Mouse (Mus musculus) MEL (cell line): ENCODE data around the gene 4833439L19Rik. TPM values are rescaled to one million over a fixed set of nuclear protein-coding genes. Genes with fewer than 3 reads are reported as not detected.

ENCODE experiments used
- DNase-seq: peaks from one replicate; pipeline ENCODE4 v3.0.0; 2011; ENCODE audit warnings: low read depth, low spot score
- H3K27ac ChIP-seq: 2 replicates; pipeline ENCODE4 v1.5.1; 2012; ENCODE audit warnings: low read depth, mild to moderate bottlenecking, control low read depth, low read length, moderate library complexity; ENCODE audit not compliant: control insufficient read depth
- H3K27me3 ChIP-seq, 2 experiments: fragments of 150-350 bp in 1 of 2; sonication (generic) in 1 of 2; 2 replicates each; pipeline ENCODE4 v1.6.1; 2012; ENCODE audit warnings: low read length in 2 of 2, mild to moderate bottlenecking in 2 of 2, improper control_type of control experiment in 1 of 2, moderate library complexity in 1 of 2; ENCODE audit not compliant: insufficient read depth in 2 of 2, control insufficient read depth in 1 of 2
- H3K36me3 ChIP-seq, 2 experiments: 2 replicates each; pipeline ENCODE4 v1.6.1; 2012 to 2014; ENCODE audit warnings: low read length in 2 of 2, improper control_type of control experiment in 1 of 2, inconsistent platforms in 1 of 2, mild to moderate bottlenecking in 1 of 2; ENCODE audit not compliant: insufficient read depth in 2 of 2, control insufficient read depth in 1 of 2
- H3K4me1 ChIP-seq, 2 experiments: fragments of 150-350 bp in 1 of 2; sonication (generic) in 1 of 2; 2 replicates each; pipeline ENCODE4 v1.6.1; 2012; ENCODE audit warnings: low read length in 2 of 2, improper control_type of control experiment in 1 of 2, mild to moderate bottlenecking in 1 of 2; ENCODE audit not compliant: insufficient read depth in 2 of 2, control insufficient read depth in 1 of 2
- H3K4me3 ChIP-seq, 2 experiments: fragments of 150-350 bp in 1 of 2; sonication (generic) in 1 of 2; 2 replicates each; pipeline ENCODE4 v1.5.1; 2012; ENCODE audit warnings: low read depth in 2 of 2, low read length in 2 of 2, mild to moderate bottlenecking in 2 of 2, moderate library complexity in 2 of 2, control low read depth in 1 of 2, improper control_type of control experiment in 1 of 2; ENCODE audit not compliant: control insufficient read depth in 1 of 2, insufficient read depth in 1 of 2
- H3K79me2 ChIP-seq: 2 replicates; pipeline ENCODE4 v1.6.1; 2012; ENCODE audit warnings: mild to moderate bottlenecking, low read length, moderate library complexity; ENCODE audit not compliant: control insufficient read depth, poor library complexity, insufficient read depth
- H3K9ac ChIP-seq: 2 replicates; pipeline ENCODE4 v1.6.1; 2012; ENCODE audit warnings: low read depth, mild to moderate bottlenecking, control low read depth, low read length, moderate library complexity; ENCODE audit not compliant: control insufficient read depth, poor library complexity, severe bottlenecking
- H3K9me3 ChIP-seq: fragments of 150-350 bp; sonication (generic); replicated peaks from 2 replicates; pipeline ENCODE4 v1.6.1; 2012; ENCODE audit warnings: mild to moderate bottlenecking, low read length, improper control_type of control experiment, moderate library complexity; ENCODE audit not compliant: insufficient read depth
- CTCF ChIP-seq, 3 experiments: IDR thresholded peaks in 2 of 3; conservative IDR thresholded peaks in 1 of 3; 2 replicates each; pipeline ENCODE4 v1.5.1; 2011 to 2012; ENCODE audit warnings: low read length in 3 of 3, low read depth in 2 of 3, mild to moderate bottlenecking in 2 of 3, improper control_type of control experiment in 1 of 3, inconsistent platforms in 1 of 3, mixed read lengths in 1 of 3, moderate library complexity in 1 of 3; ENCODE audit not compliant: control insufficient read depth in 1 of 3, insufficient read depth in 1 of 3, poor library complexity in 1 of 3, severe bottlenecking in 1 of 3
- ELF1 ChIP-seq: IDR thresholded peaks from 2 replicates; pipeline ENCODE4 v1.6.1; 2014; ENCODE audit warnings: low read depth, mild to moderate bottlenecking, inconsistent platforms, low read length, improper control_type of control experiment, moderate library complexity
- GATA1 ChIP-seq: IDR thresholded peaks from 2 replicates; pipeline ENCODE4 v1.6.1; 2011; ENCODE audit warnings: low read depth, low read length, improper control_type of control experiment
- HCFC1 ChIP-seq: IDR thresholded peaks from 2 replicates; pipeline ENCODE4 v1.6.1; 2012; ENCODE audit warnings: low read depth, mild to moderate bottlenecking, inconsistent platforms, low read length, improper control_type of control experiment, moderate library complexity
- JUND ChIP-seq: IDR thresholded peaks from 2 replicates; pipeline ENCODE4 v1.6.1; 2011; ENCODE audit warnings: low read depth, mild to moderate bottlenecking, improper control_type of control experiment, low read length
- KAT2A ChIP-seq: conservative IDR thresholded peaks from 2 replicates; pipeline ENCODE4 v1.6.1; 2012; ENCODE audit warnings: low read depth, low read length, improper control_type of control experiment, inconsistent platforms
- MAX ChIP-seq: IDR thresholded peaks from 2 replicates; pipeline ENCODE4 v1.6.1; 2011; ENCODE audit warnings: low read length, improper control_type of control experiment
- MXI1 ChIP-seq: IDR thresholded peaks from 2 replicates; pipeline ENCODE4 v1.6.1; 2011; ENCODE audit warnings: mild to moderate bottlenecking, low read depth, low read length, improper control_type of control experiment
- MYB ChIP-seq: IDR thresholded peaks from 2 replicates; pipeline ENCODE4 v1.6.1; 2011; ENCODE audit warnings: mild to moderate bottlenecking, low read depth, low read length, improper control_type of control experiment
- NELFE ChIP-seq: IDR thresholded peaks from 2 replicates; pipeline ENCODE4 v1.6.1; 2011; ENCODE audit warnings: low read depth, low read length, improper control_type of control experiment
- POLR2A ChIP-seq, 2 experiments: IDR thresholded peaks; 2 replicates each; pipeline ENCODE4 v1.6.1; 2011 to 2012; ENCODE audit warnings: low read length in 2 of 2, mild to moderate bottlenecking in 2 of 2, control low read depth in 1 of 2, improper control_type of control experiment in 1 of 2, low read depth in 1 of 2, moderate library complexity in 1 of 2; ENCODE audit not compliant: control insufficient read depth in 1 of 2, insufficient read depth in 1 of 2, poor library complexity in 1 of 2
- POLR2AphosphoS2 ChIP-seq: IDR thresholded peaks from 2 replicates; pipeline ENCODE4 v1.6.1; 2011; ENCODE audit warnings: low read length, improper control_type of control experiment
- RAD21 ChIP-seq: IDR thresholded peaks from 2 replicates; pipeline ENCODE4 v1.6.1; 2011; ENCODE audit warnings: mild to moderate bottlenecking, low read depth, low read length, improper control_type of control experiment
- RCOR1 ChIP-seq: IDR thresholded peaks from 2 replicates; pipeline ENCODE4 v1.6.1; 2012; ENCODE audit warnings: low read depth, mild to moderate bottlenecking, inconsistent platforms, low read length, improper control_type of control experiment
- SMC3 ChIP-seq: IDR thresholded peaks from 2 replicates; pipeline ENCODE4 v1.6.1; 2011; ENCODE audit warnings: low read depth, low read length, improper control_type of control experiment
- TCF12 ChIP-seq: IDR thresholded peaks from 2 replicates; pipeline ENCODE4 v1.6.1; 2014; ENCODE audit warnings: low read depth, mild to moderate bottlenecking, inconsistent platforms, low read length, improper control_type of control experiment, moderate library complexity
- UBTF ChIP-seq: IDR thresholded peaks from 2 replicates; pipeline ENCODE4 v1.6.1; 2012; ENCODE audit warnings: low read depth, mild to moderate bottlenecking, inconsistent platforms, low read length, improper control_type of control experiment, moderate library complexity, borderline replicate concordance; ENCODE audit not compliant: insufficient read depth
- USF2 ChIP-seq, 2 experiments: IDR thresholded peaks; 2 replicates each; pipeline ENCODE4 v1.6.1; 2011 to 2012; ENCODE audit warnings: improper control_type of control experiment in 2 of 2, low read length in 2 of 2, borderline replicate concordance in 1 of 2, inconsistent platforms in 1 of 2, low read depth in 1 of 2, mild to moderate bottlenecking in 1 of 2; ENCODE audit not compliant: insufficient read depth in 1 of 2
- ZC3H11A ChIP-seq: IDR thresholded peaks from 2 replicates; pipeline ENCODE4 v1.6.1; 2012; ENCODE audit warnings: low read depth, mild to moderate bottlenecking, inconsistent platforms, low read length, improper control_type of control experiment
- ZNF384 ChIP-seq: IDR thresholded peaks from 2 replicates; pipeline ENCODE4 v1.6.1; 2012; ENCODE audit warnings: low read depth, mild to moderate bottlenecking, inconsistent platforms, low read length, improper control_type of control experiment
- polyA plus RNA-seq, 2 experiments: library from polyadenylated mRNA; stranded (reverse) in 1 of 2; unstranded in 1 of 2; fragments of >175 nt in 1 of 2; fragments of >200 nt in 1 of 2; gene quantifications; 2 replicates each; pipeline versions ENCODE4 v1.2.1 to v1.2.4; 2012; ENCODE audit warnings: low replicate concordance in 2 of 2, low read depth in 1 of 2; ENCODE audit not compliant: insufficient read length in 2 of 2, insufficient read depth in 1 of 2, missing spikeins in 1 of 2
- total RNA-seq: library from RNA; depleted of rRNA; stranded (reverse); fragments of 300-350 nt; gene quantifications from 2 replicates; pipeline ENCODE4 v1.2.3, GENCODE M21; 2012

Gene 4833439L19Rik
- total and polyA plus RNA-seq, 3 experiments = 34.2 to 53.8 TPM; not detected in 1

- H3K9me3 ChIP-seq = no peaks in the 10 kb centered on the region
- DNase-seq = peak; percentile 59
- peak; percentile 76 for TF ChIP-seq ZNF384
- no peak for TF ChIP-seq ELF1
- TF ChIP-seq RAD21 = peak; percentile 29
- TF ChIP-seq CTCF (IDR thresholded peaks at IDR 0.05 in 2 of 3, conservative IDR thresholded peaks at IDR 0.05 in 1 of 3; ENCODE audit: control insufficient read depth in 1 of 3, insufficient read depth in 1 of 3, low read depth in 2 of 3, low read length in 3 of 3, poor library complexity in 1 of 3, severe bottlenecking in 1 of 3) = peak; percentile 35 to 67 (median 59); a peak in 5 of 6 replicates
- TF ChIP-seq SMC3 = peak; percentile 56
- H3K79me2 ChIP-seq = no peaks in the 10 kb centered on the region
- H3K36me3 ChIP-seq = no peaks in the 10 kb centered on the region; a peak in 1 of 4 replicates
- H3K27me3 ChIP-seq = no peaks in the 10 kb centered on the region
- no peaks in the 10 kb centered on the region for H3K4me1 ChIP-seq
- H3K4me3 ChIP-seq = no peak overlapping the region
- H3K27ac ChIP-seq = no peak overlapping the region
- no peak overlapping the region for H3K9ac ChIP-seq
Observed at GRCm38 (mm10) chr13:54520221-54520620, 45.0 kb downstream of the 4833439L19Rik start.

GRCm38 (mm10) chr13:54505920-54506319 is 59.3 kb downstream of the 4833439L19Rik start:
- TF ChIP-seq POLR2A (IDR thresholded peaks at IDR 0.05; ENCODE audit: control insufficient read depth in 1 of 2, insufficient read depth in 1 of 2, low read depth in 1 of 2, low read length in 2 of 2, poor library complexity in 1 of 2) (no peak), GATA1 (no peak), UBTF (no peak), KAT2A (no peak), CTCF (IDR thresholded peaks at IDR 0.05 in 2 of 3, conservative IDR thresholded peaks at IDR 0.05 in 1 of 3; ENCODE audit: control insufficient read depth in 1 of 3, insufficient read depth in 1 of 3, low read depth in 2 of 3, low read length in 3 of 3, poor library complexity in 1 of 3, severe bottlenecking in 1 of 3) (no peak)
- Histone ChIP-seq H3K79me2 (peaks cover 14% of the 10 kb centered on the region), H3K4me1 (peaks cover 13% of the 10 kb centered on the region in 2 experiments), H3K27ac (no peak overlapping the region), H3K4me3 (no peak overlapping the region), H3K9ac (no peak overlapping the region), H3K27me3 (no peaks in the 10 kb centered on the region), H3K36me3 (peaks cover 2 to 23% of the 10 kb centered on the region in 2 experiments), H3K9me3 (no peaks in the 10 kb centered on the region)
- DNase-seq = no peak

- DNase-seq = peak; percentile 57
- no peak for TF ChIP-seq MXI1
- no peak for TF ChIP-seq HCFC1
- no peak for TF ChIP-seq JUND
- no peak for TF ChIP-seq SMC3
- no peak for TF ChIP-seq POLR2AphosphoS2
- TF ChIP-seq KAT2A = no peak
- no peak for TF ChIP-seq USF2 (IDR thresholded peaks at IDR 0.05; ENCODE audit: borderline replicate concordance in 1 of 2, insufficient read depth in 1 of 2, low read depth in 1 of 2, low read length in 2 of 2)
- TF ChIP-seq NELFE = no peak
- no peak for TF ChIP-seq MYB
- no peak for TF ChIP-seq CTCF (IDR thresholded peaks at IDR 0.05 in 2 of 3, conservative IDR thresholded peaks at IDR 0.05 in 1 of 3; ENCODE audit: control insufficient read depth in 1 of 3, insufficient read depth in 1 of 3, low read depth in 2 of 3, low read length in 3 of 3, poor library complexity in 1 of 3, severe bottlenecking in 1 of 3)
- TF ChIP-seq GATA1 = no peak
- TF ChIP-seq ELF1 = no peak
- no peak for TF ChIP-seq UBTF
- TF ChIP-seq MAX = no peak
- no peak for TF ChIP-seq RCOR1
- TF ChIP-seq ZC3H11A = no peak
- TF ChIP-seq ZNF384 = no peak
- TF ChIP-seq TCF12 = no peak
- no peaks in the 10 kb centered on the region for H3K27me3 ChIP-seq
- peaks cover 0 to 23% of the 10 kb centered on the region in 2 experiments; a peak in 3 of 4 replicates for H3K36me3 ChIP-seq
- peak overlapping the region; percentile 76 for H3K9ac ChIP-seq
- H3K79me2 ChIP-seq = peaks cover 14% of the 10 kb centered on the region
- H3K9me3 ChIP-seq = no peaks in the 10 kb centered on the region
- peak overlapping the region; percentile 68 to 86 for H3K4me3 ChIP-seq
- H3K27ac ChIP-seq = no peak overlapping the region
- H3K4me1 ChIP-seq = peaks cover 13 to 14% of the 10 kb centered on the region in 2 experiments
Observed at GRCm38 (mm10) chr13:54504611-54505260, 60.5 kb downstream of the 4833439L19Rik start.
